Mouse (Mus musculus) lung, embryonic 15.5 days (tissue): ENCODE measurements around the gene Tmem135. TPM values are rescaled to one million over a fixed set of nuclear protein-coding genes. Genes with fewer than 3 reads are reported as not detected.
A peak's percentile ranks its signal among the peaks of the same experiment; 100 is the strongest.

Experiments used
- ATAC-seq: fragments of 200-750 bp; cut with Nextera tagmentation; 2 replicates; pipeline ENCODE4 v1.8.0; 2017; ENCODE audit warnings: moderate number of reproducible peaks, borderline replicate concordance; ENCODE audit not compliant: low FRiP score, low TSS enrichment; ENCODE audit errors: extremely low read depth
- H3K27ac ChIP-seq: fragments of 300-500 bp; sonication (generic); 2 replicates; pipeline ENCODE4 v1.5.1; 2015; ENCODE audit warnings: moderate library complexity, mild to moderate bottlenecking, inconsistent platforms
- H3K27me3 ChIP-seq: fragments of 300-500 bp; sonication (generic); 2 replicates; pipeline ENCODE4 v1.6.1; 2015; ENCODE audit warnings: inconsistent platforms
- H3K36me3 ChIP-seq: fragments of 300-500 bp; sonication (generic); 2 replicates; pipeline ENCODE4 v1.6.1; 2015; ENCODE audit warnings: inconsistent platforms
- H3K4me1 ChIP-seq: fragments of 300-500 bp; sonication (generic); 2 replicates; pipeline ENCODE4 v1.6.1; 2015; ENCODE audit warnings: inconsistent platforms
- H3K4me2 ChIP-seq: fragments of 300-500 bp; sonication (generic); 2 replicates; pipeline ENCODE4 v1.6.1; 2015; ENCODE audit warnings: inconsistent platforms, mild to moderate bottlenecking, moderate library complexity
- H3K4me3 ChIP-seq: fragments of 300-500 bp; sonication (generic); 2 replicates; pipeline ENCODE4 v1.5.1; 2015; ENCODE audit warnings: mild to moderate bottlenecking, inconsistent platforms
- H3K9ac ChIP-seq: fragments of 300-500 bp; sonication (generic); 2 replicates; pipeline ENCODE4 v1.6.1; 2015; ENCODE audit warnings: inconsistent platforms
- H3K9me3 ChIP-seq: fragments of 300-500 bp; sonication (generic); 2 replicates; pipeline ENCODE4 v1.6.1; 2016; ENCODE audit warnings: inconsistent platforms
- WGBS: fragments of 180-500 bp; shearing (Covaris S2); methylation state at CpG from one replicate; pipeline ENCODE4 v1.1.7; 2015; 5-methylcytosine and 5-hydroxymethylcytosine counted together
- polyA plus RNA-seq: library from polyadenylated mRNA; unstranded; fragments of >200 nt; fragmentation: Nextera tagmentation; extraction: Ambion mirVana; gene quantifications from 2 replicates; pipeline ENCODE4 v1.2.1, GENCODE M21; 2015

The Tmem135 gene
- polyA plus RNA-seq, 1 experiment from 2014 or later: 23.2 TPM

- Histone ChIP-seq H3K4me2 (no peak overlapping the region), H3K27me3 (no peaks in the 10 kb centered on the region), H3K4me3 (no peak overlapping the region), H3K9ac (no peak overlapping the region), H3K9me3 (no peaks in the 10 kb centered on the region), H3K27ac (no peak overlapping the region), H3K36me3 (no peaks in the 10 kb centered on the region), H3K4me1 (no peaks in the 10 kb centered on the region)
- 12% methylated on average over 5 of the region's 5 CpGs for WGBS
- no peak for ATAC-seq
Measured at GRCm38 (mm10) chr7:89427101-89427500, 23.1 kb upstream of the Tmem135 start.

DNA sequence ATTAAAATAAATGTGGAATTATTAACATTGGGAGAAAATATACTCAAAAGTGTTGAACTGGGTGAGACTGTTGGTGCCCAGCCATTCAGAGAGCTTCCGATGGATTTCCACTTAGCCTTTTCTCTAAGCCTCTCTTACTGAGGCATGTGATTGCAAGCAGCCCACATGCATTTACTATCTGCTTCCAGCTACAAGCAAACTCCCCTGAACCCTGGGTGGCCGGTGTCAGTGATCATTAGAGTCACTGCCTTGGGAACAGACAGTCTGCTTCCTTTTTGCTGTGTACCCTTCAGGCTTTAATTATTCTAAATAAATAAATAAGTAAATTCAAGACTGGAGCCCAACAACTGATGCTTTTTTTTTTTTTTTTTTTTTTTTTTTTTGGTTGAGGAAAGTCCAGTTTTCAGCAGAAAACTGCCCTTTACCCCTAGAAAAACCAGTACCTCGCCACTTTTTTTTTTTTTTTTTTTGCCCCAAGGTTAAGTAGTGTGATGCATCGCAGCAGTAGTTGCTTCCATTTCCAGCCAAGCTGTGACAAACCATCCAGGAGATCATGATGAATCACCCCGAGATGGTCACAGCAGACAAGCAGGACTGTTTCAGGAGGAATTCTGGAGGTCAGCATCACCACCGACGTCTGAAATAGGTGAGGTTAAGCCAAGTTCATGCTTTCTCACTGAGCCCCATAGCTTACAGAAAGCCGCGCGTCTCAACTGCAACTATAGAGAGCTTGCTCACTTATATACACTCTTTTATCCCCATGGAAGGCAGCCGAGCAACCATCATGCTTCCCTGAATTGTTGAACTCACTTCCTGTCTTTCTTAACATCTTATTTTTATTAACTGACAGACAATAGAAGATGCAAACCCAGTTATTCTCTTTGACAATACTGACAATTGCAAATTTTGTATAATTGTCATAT is 22.0 kb upstream of the Tmem135 start:
- no peak overlapping the region for H3K9ac ChIP-seq
- WGBS: 28% methylated on average over 11 of the region's 11 CpGs
- ATAC-seq: no peak
- no peak overlapping the region for H3K4me3 ChIP-seq
- H3K4me2 ChIP-seq: no peak overlapping the region
- H3K4me1 ChIP-seq: no peaks in the 10 kb centered on the region
- H3K36me3 ChIP-seq: no peaks in the 10 kb centered on the region
- no peak overlapping the region for H3K27ac ChIP-seq
- no peaks in the 10 kb centered on the region for H3K9me3 ChIP-seq
- no peaks in the 10 kb centered on the region for H3K27me3 ChIP-seq

GRCm38 (mm10) chr7:89424659-89425058 is 20.6 kb upstream of the Tmem135 start:
- no peaks in the 10 kb centered on the region for H3K9me3 ChIP-seq
- no peak overlapping the region for H3K4me3 ChIP-seq
- no peaks in the 10 kb centered on the region for H3K36me3 ChIP-seq
- no peaks in the 10 kb centered on the region for H3K27me3 ChIP-seq
- no peaks in the 10 kb centered on the region for H3K4me1 ChIP-seq
- no peak for ATAC-seq
- H3K4me2 ChIP-seq: no peak overlapping the region
- H3K27ac ChIP-seq: no peak overlapping the region
- no peak overlapping the region for H3K9ac ChIP-seq
- WGBS: 71% methylated on average over 5 of the region's 5 CpGs

DNA sequence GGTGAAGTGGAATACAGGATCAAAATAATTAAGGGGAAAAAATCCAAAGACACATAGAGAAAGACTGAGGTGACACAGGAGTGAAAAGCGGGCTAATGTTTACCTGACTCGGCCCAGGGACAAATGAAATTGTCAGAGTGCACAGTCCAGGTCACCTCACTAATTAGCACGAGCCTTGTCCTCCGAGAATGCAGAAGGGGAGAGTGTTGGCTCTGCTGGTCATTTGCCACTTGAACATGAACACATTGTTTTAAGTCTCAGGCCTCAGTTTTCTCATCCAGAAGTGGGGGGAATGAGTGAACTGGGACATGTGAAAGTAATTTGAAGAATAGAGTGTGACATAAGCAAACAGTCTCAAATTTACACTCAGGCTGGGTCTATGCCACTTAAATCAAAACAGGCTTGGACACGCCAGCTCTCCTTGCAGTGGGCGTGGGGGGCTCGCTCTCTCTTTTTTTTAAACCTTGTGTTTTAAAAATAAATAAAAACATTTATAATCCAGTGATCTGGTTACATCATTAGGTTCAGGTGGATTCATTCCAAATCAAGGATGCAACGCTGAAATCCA is 19.8 kb upstream of the Tmem135 start:
- Histone ChIP-seq H3K4me2 (no peak overlapping the region), H3K27me3 (no peaks in the 10 kb centered on the region), H3K9me3 (no peaks in the 10 kb centered on the region), H3K4me1 (peaks cover 1% of the 10 kb centered on the region; the same call in 1 of the 2 replicates), H3K36me3 (no peaks in the 10 kb centered on the region), H3K9ac (no peak overlapping the region), H3K27ac (no peak overlapping the region), H3K4me3 (no peak overlapping the region)
- ATAC-seq: no peak
- 35% methylated on average over 8 of the region's 8 CpGs for WGBS

- Histone ChIP-seq H3K36me3 (no peaks in the 10 kb centered on the region), H3K27me3 (no peaks in the 10 kb centered on the region), H3K4me2 (no peak overlapping the region), H3K4me3 (no peak overlapping the region), H3K4me1 (peaks cover 7% of the 10 kb centered on the region), H3K27ac (no peak overlapping the region), H3K9ac (no peak overlapping the region), H3K9me3 (no peaks in the 10 kb centered on the region)
- no peak for ATAC-seq
- 14% methylated on average over 5 of the region's 5 CpGs for WGBS
Measured at GRCm38 (mm10) chr7:89423194-89423593, 19.2 kb upstream of the Tmem135 start.

GRCm38 (mm10) chr7:89422650-89423049 is 18.6 kb upstream of the Tmem135 start:
- Histone ChIP-seq H3K4me1 (peaks cover 13% of the 10 kb centered on the region), H3K9me3 (no peaks in the 10 kb centered on the region), H3K9ac (no peak overlapping the region), H3K4me3 (no peak overlapping the region), H3K27me3 (no peaks in the 10 kb centered on the region), H3K36me3 (no peaks in the 10 kb centered on the region), H3K27ac (no peak overlapping the region), H3K4me2 (no peak overlapping the region)
- WGBS: 28% methylated on average over 8 of the region's 8 CpGs
- ATAC-seq: no peak

DNA sequence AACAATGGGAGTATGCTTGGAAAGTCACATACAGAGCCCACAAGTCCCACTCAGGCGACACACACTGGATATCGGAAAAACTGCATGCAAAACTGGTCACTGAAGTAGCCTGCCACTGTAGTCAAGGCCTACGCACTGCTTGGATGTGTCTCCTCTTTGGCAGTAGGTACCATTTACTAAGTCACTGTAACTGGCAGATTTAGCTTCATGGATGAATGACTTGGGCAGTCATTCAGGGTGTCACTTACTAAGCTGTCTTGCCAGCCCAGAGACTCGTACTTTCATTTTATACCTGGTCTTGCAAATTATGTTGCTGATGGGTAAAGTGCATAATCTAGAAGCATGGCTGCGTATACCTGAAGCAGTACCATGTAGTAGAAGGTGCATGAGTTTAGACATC is 17.3 kb upstream of the Tmem135 start:
- no peak overlapping the region for H3K9ac ChIP-seq
- H3K4me3 ChIP-seq: no peak overlapping the region
- no peak overlapping the region for H3K27ac ChIP-seq
- no peaks in the 10 kb centered on the region for H3K9me3 ChIP-seq
- no peaks in the 10 kb centered on the region for H3K36me3 ChIP-seq
- WGBS: 92% methylated on average over 5 of the region's 5 CpGs
- H3K27me3 ChIP-seq: no peaks in the 10 kb centered on the region
- H3K4me1 ChIP-seq: peaks cover 13% of the 10 kb centered on the region
- ATAC-seq: no peak
- H3K4me2 ChIP-seq: no peak overlapping the region

DNA sequence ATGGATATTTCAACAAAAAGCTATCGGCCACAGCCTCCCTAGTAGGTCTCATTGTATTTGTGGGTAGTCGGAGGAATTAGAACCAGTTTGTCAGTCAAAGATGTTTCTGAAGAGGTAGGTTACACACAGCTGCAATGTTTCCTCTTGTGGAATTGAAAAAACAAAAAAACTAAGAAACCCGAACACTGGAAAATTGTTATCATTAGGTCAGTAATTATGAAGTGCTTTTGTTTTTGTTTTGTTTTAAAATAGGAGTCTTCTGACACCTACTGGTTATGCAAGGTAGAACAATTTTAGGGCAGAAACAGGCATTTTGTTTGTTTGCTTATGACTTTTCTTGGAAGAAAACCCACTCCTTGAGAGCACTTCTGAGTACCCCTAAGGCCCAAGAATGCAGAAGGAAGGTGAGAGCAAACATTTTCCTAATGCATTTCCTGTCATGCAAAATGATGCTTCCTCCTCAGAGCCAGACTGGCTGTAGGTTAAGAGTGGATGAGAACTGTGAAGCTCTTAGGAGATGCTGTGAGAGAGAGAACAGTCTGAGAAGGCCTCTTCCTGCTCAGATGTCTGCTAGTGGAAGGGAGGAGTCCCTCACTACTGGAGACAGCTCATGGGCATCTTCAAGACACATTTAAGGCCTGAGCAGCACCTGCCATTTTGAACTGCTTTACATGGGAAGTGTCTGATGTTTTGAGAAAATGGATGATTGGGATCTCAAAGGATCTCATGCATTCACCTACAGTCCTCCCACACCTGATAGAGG is 15.1 kb upstream of the Tmem135 start:
- no peak for ATAC-seq
- H3K4me1 ChIP-seq: peaks cover 13% of the 10 kb centered on the region
- 24% methylated on average over 3 of the region's 3 CpGs for WGBS
- no peaks in the 10 kb centered on the region for H3K9me3 ChIP-seq
- peak overlapping the region; percentile 25; the same call in 1 of the 2 replicates for H3K4me2 ChIP-seq
- H3K27me3 ChIP-seq: no peaks in the 10 kb centered on the region
- 0 out of 2 replicates have a peak overlapping the region, but pooled peaks have one; percentile 54 for H3K27ac ChIP-seq
- no peak overlapping the region for H3K4me3 ChIP-seq
- no peak overlapping the region for H3K9ac ChIP-seq
- H3K36me3 ChIP-seq: no peaks in the 10 kb centered on the region

DNA sequence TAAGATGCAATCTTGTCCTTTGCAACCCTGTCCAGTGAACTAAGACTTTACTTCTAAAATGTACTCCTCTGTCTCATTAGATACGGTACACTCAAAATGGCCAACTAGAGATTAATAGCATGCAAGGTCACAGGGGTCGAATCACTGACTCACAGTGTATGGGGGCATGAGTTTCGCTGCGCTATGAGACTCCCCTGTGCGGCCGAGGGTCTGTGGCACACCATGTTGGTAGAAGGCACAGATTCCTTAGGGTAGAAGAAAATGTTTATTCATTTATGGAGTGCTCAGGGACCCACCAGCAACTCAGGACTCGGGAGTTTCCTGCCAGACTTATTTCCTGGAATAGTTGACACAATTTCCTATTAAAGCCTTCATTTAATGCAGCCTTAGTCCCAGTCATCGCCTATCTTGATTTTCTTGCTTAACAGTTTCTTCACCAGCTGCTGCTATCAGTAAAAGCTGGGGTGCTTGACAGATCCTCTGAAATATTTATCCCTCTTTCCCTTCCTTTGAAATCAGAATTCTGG is 14.2 kb upstream of the Tmem135 start:
- peak overlapping the region; percentile 54 for H3K27ac ChIP-seq
- no peak for ATAC-seq
- peak overlapping the region; percentile 25; the same call in 1 of the 2 replicates for H3K4me2 ChIP-seq
- H3K4me3 ChIP-seq: no peak overlapping the region
- H3K4me1 ChIP-seq: peaks cover 13% of the 10 kb centered on the region
- 51% methylated on average over 8 of the region's 8 CpGs for WGBS
- H3K27me3 ChIP-seq: no peaks in the 10 kb centered on the region
- H3K36me3 ChIP-seq: no peaks in the 10 kb centered on the region
- H3K9me3 ChIP-seq: no peaks in the 10 kb centered on the region
- no peak overlapping the region for H3K9ac ChIP-seq

DNA sequence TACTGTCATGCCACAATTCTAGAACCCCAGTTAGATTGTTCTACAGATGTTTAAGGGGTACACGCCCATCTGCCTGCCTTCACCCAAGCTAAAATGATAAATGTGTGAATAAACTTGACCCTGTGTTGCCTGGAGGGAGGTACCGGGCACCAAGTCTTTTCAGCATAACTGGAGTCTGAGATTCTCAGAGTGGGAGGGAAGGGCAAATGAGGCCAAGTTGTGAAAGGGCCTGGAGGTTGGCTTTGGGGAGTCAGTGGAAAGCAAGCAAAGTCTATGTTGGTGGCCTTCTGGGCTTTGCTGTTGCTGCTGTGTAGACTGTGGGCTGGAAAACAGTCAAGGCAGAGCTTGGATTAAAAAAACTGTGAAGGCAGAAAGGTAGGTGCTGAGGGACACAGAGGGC is 13.7 kb upstream of the Tmem135 start:
- WGBS: 55% methylated on average over 2 of the region's 2 CpGs

GRCm38 (mm10) chr7:89416027-89416426 is 12.0 kb upstream of the Tmem135 start:
- peaks cover 13% of the 10 kb centered on the region for H3K4me1 ChIP-seq

More for the DNA sequence above, 13.7 kb upstream of the Tmem135 start:
- no peak overlapping the region for H3K4me2 ChIP-seq
- H3K9me3 ChIP-seq: no peaks in the 10 kb centered on the region
- ATAC-seq: no peak
- H3K27me3 ChIP-seq: no peaks in the 10 kb centered on the region
- H3K9ac ChIP-seq: no peak overlapping the region
- H3K4me3 ChIP-seq: no peak overlapping the region
- no peaks in the 10 kb centered on the region for H3K36me3 ChIP-seq
- H3K27ac ChIP-seq: 0 out of 2 replicates have a peak overlapping the region, but pooled peaks have one; percentile 13
- H3K4me1 ChIP-seq: peaks cover 13% of the 10 kb centered on the region

More at GRCm38 (mm10) chr7:89416027-89416426, 12.0 kb upstream of the Tmem135 start:
- H3K27ac ChIP-seq: no peak overlapping the region
- no peaks in the 10 kb centered on the region for H3K36me3 ChIP-seq
- no peak overlapping the region for H3K4me2 ChIP-seq
- no peak overlapping the region for H3K9ac ChIP-seq
- H3K9me3 ChIP-seq: no peaks in the 10 kb centered on the region
- WGBS: 59% methylated on average over 4 of the region's 4 CpGs
- no peaks in the 10 kb centered on the region for H3K27me3 ChIP-seq
- no peak overlapping the region for H3K4me3 ChIP-seq
- ATAC-seq: 0 out of 2 replicates have a peak, but pooled peaks have one; percentile 39
